Mouse (Mus musculus) limb, embryonic 10.5 days (tissue): ENCODE measurements around the gene Gm10375. TPM values are rescaled to one million over a fixed set of nuclear protein-coding genes. Genes with fewer than 3 reads are reported as not detected.
"Not testable (repeated sequence)": the region's sequence is repeated elsewhere in the genome, so short reads cannot be mapped to it uniquely, and the experiment has no call there.

Experiments used
- DNase-seq: peaks from one replicate; pipeline ENCODE4 v3.0.0-alpha.2; 2017; ENCODE audit warnings: low spot score
- H3K27ac ChIP-seq: fragments of 300-500 bp; sonication (generic); 2 replicates; pipeline ENCODE4 v1.5.1; 2016; ENCODE audit warnings: mild to moderate bottlenecking
- H3K27me3 ChIP-seq: fragments of 300-500 bp; sonication (generic); 2 replicates; pipeline ENCODE4 v1.6.1; 2016; ENCODE audit warnings: low read depth, mild to moderate bottlenecking; ENCODE audit not compliant: poor library complexity, severe bottlenecking
- H3K36me3 ChIP-seq: fragments of 300-500 bp; sonication (generic); 2 replicates; pipeline ENCODE4 v1.6.1; 2016; ENCODE audit warnings: mild to moderate bottlenecking, moderate library complexity
- H3K4me1 ChIP-seq: fragments of 300-500 bp; sonication (generic); 2 replicates; pipeline ENCODE4 v1.6.1; 2016
- H3K4me3 ChIP-seq: fragments of 300-500 bp; sonication (generic); 2 replicates; pipeline ENCODE4 v1.5.1; 2016; ENCODE audit warnings: mild to moderate bottlenecking, moderate library complexity
- H3K9me3 ChIP-seq: fragments of 300-500 bp; sonication (generic); replicated peaks from 2 replicates; pipeline ENCODE4 v1.6.1; 2016; ENCODE audit warnings: mild to moderate bottlenecking
- WGBS: fragments of 180-500 bp; shearing (Covaris S2); methylation state at CpG from one replicate; pipeline ENCODE4 v1.1.7; 2016; 5-methylcytosine and 5-hydroxymethylcytosine counted together
- polyA plus RNA-seq: library from polyadenylated mRNA; unstranded; fragments of >200 nt; fragmentation: Nextera tagmentation; extraction: Ambion mirVana; gene quantifications from 2 replicates; pipeline ENCODE4 v1.2.1, GENCODE M21; 2016

Gene Gm10375
- polyA plus RNA-seq, result not detected in 2 replicates

GRCm38 (mm10) chr14:43607913-43608312 lies at the start of gene Gm10375:
Gene Gm10375, minus strand, starts transcription at chr14:43608013.
- DNase-seq, H3K4me3 ChIP-seq, H3K9me3 ChIP-seq, H3K27ac ChIP-seq, H3K36me3 ChIP-seq, H3K27me3 ChIP-seq, H3K4me1 ChIP-seq: not testable (repeated sequence)

GRCm38 (mm10) chr14:43579046-43579445 lies 28.8 kb downstream of the Gm10375 start, which contains the start of gene Gm17654:
Gene Gm17654, minus strand, starts transcription at chr14:43579146.
- not testable (repeated sequence) for H3K36me3 ChIP-seq, H3K4me1 ChIP-seq, DNase-seq, H3K4me3 ChIP-seq, H3K27me3 ChIP-seq, H3K9me3 ChIP-seq, H3K27ac ChIP-seq
- WGBS, result 84% methylated on average over 1 of the region's 2 CpGs

GRCm38 (mm10) chr14:43577969-43578368 lies 29.8 kb downstream of the Gm10375 start:
- not testable (repeated sequence) for H3K27ac ChIP-seq, H3K4me1 ChIP-seq, DNase-seq, H3K4me3 ChIP-seq, H3K36me3 ChIP-seq, H3K9me3 ChIP-seq, H3K27me3 ChIP-seq
- WGBS, result 86% methylated on average over 4 of the region's 4 CpGs

Other genes starting within 250 kb of the Gm10375 start
- gene Gm8138, start 191.7 kb downstream of the Gm10375 start, polyA plus RNA-seq, result not detected in 2 replicates
- gene Gm5799, start 64.4 kb downstream of the Gm10375 start, polyA plus RNA-seq, result not detected in 2 replicates
- gene Gm17654, start 28.9 kb downstream of the Gm10375 start, polyA plus RNA-seq, result not detected in 2 replicates
- gene Gm8165, start 69.2 kb upstream of the Gm10375 start, polyA plus RNA-seq, result not detected in 2 replicates
- 1.5 and 1.7 TPM in 2 replicates for gene Gm7324, start 89.8 kb upstream of the Gm10375 start, polyA plus RNA-seq
- not detected in 2 replicates for gene Gm16506, start 119.5 kb upstream of the Gm10375 start, polyA plus RNA-seq
- not detected in 2 replicates for gene Gm6526, start 139.9 kb upstream of the Gm10375 start, polyA plus RNA-seq
- not detected in 2 replicates for gene Gm8180, start 176.7 kb upstream of the Gm10375 start, polyA plus RNA-seq